Mouse (Mus musculus) macrophage (primary cell): ENCODE results near the gene Parp1. TPM values are rescaled to one million over a fixed set of nuclear protein-coding genes. Genes with fewer than 3 reads are reported as not detected.

Experiments
- H3K27ac ChIP-seq: fragments of 350-480 bp; formaldehyde crosslinking; 2 replicates; pipeline ENCODE4 v1.9.0; 2021
- H3K36me3 ChIP-seq: fragments of 350-480 bp; formaldehyde crosslinking; 2 replicates; pipeline ENCODE4 v1.9.0; 2021; ENCODE audit errors: inconsistent target
- H3K4me3 ChIP-seq: fragments of 350-480 bp; formaldehyde crosslinking; 2 replicates; pipeline ENCODE4 v1.9.0; 2021; ENCODE audit errors: inconsistent target
- H3K79me2 ChIP-seq: fragments of 350-480 bp; formaldehyde crosslinking; 2 replicates; pipeline ENCODE4 v1.9.0; 2021; ENCODE audit errors: inconsistent target
- WGBS: methylation state at CpG from one replicate; pipeline ENCODE4 v1.1.7; 2026; ENCODE audit warnings: inconsistent platforms; ENCODE audit not compliant: missing documents; 5-methylcytosine and 5-hydroxymethylcytosine counted together
- polyA plus RNA-seq: library from polyadenylated mRNA; stranded (reverse); fragments of 250-400 nt; gene quantifications from 3 replicates; pipeline ENCODE4 v1.2.4, GENCODE M21; 2018; ENCODE audit warnings: inconsistent platforms
- total RNA-seq, 78 experiments: library from RNA; depleted of rRNA; stranded (reverse); fragments of 250-400 nt; gene quantifications; 1 replicate in 9 of 78; 2 replicates in 24 of 78; 3 replicates in 43 of 78; 4 replicates in 2 of 78; pipeline ENCODE4 v1.2.4; 2018; ENCODE audit warnings: inconsistent platforms in 56 of 78

Gene Parp1
- total RNA-seq (2018; cell fraction: chromatin; rRNA removed): 100 to 1,000 TPM in 8 of 26 experiments, 10 to 100 TPM in 18; 13.0 to 151 (median 59.1) TPM
- 10 to 100 TPM; 45.6 to 81.5 (median 63.4) TPM for total RNA-seq (2018; cell fraction: cytosol; rRNA removed)
- total RNA-seq (2018; cell fraction: nucleus; rRNA removed): 100 to 1,000 TPM in 1 of 26 experiments, 10 to 100 TPM in 25; 22.6 to 124 (median 45.1) TPM
- polyA plus RNA-seq: 56.6 to 110 TPM (median 59.5 TPM) in 3 replicates

DNA sequence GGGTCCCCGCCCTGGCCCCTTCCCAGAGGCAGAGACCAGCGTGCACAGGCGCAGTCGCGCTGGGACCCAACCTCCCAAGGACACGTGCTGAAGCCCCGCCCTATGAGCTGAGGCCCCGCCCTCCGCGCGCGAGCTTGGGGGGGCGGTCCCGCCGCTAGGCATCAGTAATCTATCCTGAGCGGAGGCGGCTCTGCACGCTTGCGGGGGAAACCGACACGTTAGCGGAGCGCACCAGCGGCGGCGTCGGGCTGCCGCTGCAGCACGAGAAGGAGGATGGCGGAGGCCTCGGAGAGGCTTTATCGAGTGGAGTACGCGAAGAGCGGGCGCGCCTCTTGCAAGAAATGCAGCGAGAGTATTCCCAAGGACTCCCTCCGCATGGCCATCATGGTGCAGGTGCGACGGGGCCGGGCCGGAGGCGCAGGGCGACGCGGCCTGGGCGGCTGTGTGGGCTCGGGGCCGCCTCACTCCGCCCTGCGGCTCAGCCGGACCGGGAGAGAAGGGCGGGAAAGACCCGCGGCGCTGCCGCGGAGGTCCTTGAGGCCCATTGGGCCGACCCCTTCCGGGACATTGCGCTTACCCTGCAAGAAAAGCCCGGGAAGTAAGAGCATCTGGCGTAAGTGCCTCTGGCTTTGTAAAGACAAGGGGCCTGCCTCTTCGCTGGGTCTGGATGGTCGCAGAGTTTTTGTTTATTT is at the start of gene Parp1:
TSS of gene Parp1 (plus strand) at position 164 of the 692 bp plus-strand sequence.
- WGBS: 2% methylated on average over 65 of the region's 67 CpGs
- peak within 1 kb of the TSS; percentile 83 for H3K4me3 ChIP-seq
- H3K27ac ChIP-seq: peak within 1 kb of the TSS; percentile 57
- peaks cover 8% of the 10 kb centered on the region; the same call in 1 of the 2 replicates for H3K36me3 ChIP-seq
- peaks cover 48% of the 10 kb centered on the region for H3K79me2 ChIP-seq

DNA sequence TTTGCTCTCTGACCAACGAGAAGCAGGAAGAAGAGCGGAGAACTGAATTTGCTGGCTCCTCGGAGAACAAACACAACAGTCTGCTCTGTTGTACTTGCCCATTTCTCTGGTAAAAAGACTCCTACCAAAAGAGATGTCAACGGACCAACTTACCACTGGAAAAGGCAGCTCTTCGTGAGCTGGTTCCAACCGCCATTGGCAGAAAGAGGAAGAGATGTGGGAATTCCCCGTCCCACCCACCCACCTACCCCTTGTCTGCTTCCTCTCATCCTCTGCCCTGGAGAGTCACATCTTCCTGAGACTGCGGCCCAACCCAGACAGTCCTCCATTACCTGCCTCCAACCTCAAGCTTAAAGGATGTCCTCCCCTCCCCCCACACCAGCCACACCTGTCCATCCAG is 49.2 kb upstream of the Parp1 start:
- Histone ChIP-seq H3K36me3 (no peaks in the 10 kb centered on the region), H3K4me3 (no peak overlapping the region), H3K27ac (no peak overlapping the region), H3K79me2 (no peaks in the 10 kb centered on the region)
- 34% methylated on average over 8 of the region's 8 CpGs for WGBS

DNA sequence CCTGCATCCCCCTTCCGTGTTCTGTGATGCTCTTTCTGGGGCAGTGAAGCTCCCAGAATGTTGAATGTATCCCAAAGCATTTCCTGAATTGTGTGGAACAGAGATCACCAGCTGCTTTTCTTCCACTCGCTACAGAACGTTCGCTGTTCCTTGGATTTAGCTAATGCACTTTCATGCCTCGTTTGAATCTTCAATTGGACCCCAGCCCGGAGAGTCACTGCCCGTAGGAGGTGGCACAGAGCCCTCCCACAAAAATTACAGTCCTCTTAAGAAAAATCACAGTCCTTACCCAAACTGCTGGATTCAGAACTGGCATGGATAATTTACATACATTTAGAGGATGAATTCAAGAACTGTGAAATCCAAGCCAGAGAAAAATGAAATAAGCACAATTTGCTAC is 48.5 kb upstream of the Parp1 start:
- WGBS: 99% methylated on average over 7 of the region's 7 CpGs
- Histone ChIP-seq H3K36me3 (no peaks in the 10 kb centered on the region), H3K4me3 (no peak overlapping the region), H3K79me2 (no peaks in the 10 kb centered on the region), H3K27ac (no peak overlapping the region)

DNA sequence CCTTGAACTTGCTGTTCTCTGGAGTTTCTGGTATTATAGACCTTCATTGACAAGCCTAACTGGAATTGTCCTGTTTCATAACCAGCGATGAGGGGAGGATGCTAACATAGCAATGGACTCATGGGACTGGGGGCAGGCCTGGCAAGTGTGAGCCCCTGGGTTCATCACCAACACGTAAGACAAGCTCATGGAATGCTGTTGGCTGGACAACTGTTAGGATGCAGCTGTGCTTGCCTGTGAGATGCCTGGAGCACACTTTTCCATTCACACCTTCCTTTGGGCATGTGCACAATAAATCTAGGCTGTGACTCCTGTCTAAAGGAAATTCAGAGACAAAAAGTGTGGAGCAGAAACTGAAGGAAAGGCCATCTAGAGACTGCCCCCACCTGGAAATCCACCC is 45.4 kb upstream of the Parp1 start:
- H3K36me3 ChIP-seq: no peaks in the 10 kb centered on the region
- 92% methylated on average over 2 of the region's 2 CpGs for WGBS
- no peak overlapping the region for H3K4me3 ChIP-seq
- H3K27ac ChIP-seq: no peak overlapping the region
- H3K79me2 ChIP-seq: no peaks in the 10 kb centered on the region

DNA sequence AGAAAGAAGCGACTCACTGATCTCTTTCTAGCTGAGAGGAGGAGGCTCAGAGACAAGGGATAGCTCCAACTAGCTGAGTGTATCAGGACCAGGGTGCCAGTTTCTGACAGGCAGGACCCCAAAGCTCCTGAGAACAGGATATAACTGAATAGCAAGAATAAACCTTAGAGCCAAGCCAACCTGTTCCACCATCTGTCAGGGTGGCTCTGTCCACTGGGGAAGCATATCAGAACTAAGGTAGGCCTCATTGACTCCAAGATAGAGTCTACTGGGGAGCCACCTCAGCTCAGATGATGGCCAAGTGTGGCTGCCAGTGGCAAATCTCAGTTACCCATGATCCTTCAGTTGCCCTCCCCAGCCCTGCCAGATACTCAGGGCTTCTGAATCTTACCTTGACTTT is 43.4 kb upstream of the Parp1 start:
- Histone ChIP-seq H3K27ac (no peak overlapping the region), H3K36me3 (no peaks in the 10 kb centered on the region), H3K4me3 (no peak overlapping the region), H3K79me2 (no peaks in the 10 kb centered on the region)
- 100% methylated on average over 1 of the region's 1 CpGs for WGBS

DNA sequence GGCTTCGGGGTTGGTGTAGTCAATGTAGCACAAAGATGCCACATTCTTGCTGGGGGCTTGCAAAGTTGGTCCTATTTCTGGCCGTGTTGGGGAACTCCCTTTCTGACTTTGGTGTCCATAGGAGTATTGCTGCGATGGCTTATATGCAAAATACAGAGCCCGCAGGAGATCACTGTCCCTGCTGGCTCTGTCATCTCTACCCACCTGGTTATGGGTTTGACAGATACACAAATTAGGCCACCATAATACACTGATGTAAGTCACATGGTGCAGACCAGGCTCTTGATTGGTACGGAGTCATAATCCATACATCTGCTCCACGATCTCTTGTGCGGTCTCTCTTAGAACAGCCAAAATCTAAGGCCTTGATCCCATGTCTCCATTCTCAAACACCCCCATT is 38.9 kb upstream of the Parp1 start:
- Histone ChIP-seq H3K4me3 (no peak overlapping the region), H3K27ac (no peak overlapping the region)
- WGBS: 94% methylated on average over 7 of the region's 7 CpGs

DNA sequence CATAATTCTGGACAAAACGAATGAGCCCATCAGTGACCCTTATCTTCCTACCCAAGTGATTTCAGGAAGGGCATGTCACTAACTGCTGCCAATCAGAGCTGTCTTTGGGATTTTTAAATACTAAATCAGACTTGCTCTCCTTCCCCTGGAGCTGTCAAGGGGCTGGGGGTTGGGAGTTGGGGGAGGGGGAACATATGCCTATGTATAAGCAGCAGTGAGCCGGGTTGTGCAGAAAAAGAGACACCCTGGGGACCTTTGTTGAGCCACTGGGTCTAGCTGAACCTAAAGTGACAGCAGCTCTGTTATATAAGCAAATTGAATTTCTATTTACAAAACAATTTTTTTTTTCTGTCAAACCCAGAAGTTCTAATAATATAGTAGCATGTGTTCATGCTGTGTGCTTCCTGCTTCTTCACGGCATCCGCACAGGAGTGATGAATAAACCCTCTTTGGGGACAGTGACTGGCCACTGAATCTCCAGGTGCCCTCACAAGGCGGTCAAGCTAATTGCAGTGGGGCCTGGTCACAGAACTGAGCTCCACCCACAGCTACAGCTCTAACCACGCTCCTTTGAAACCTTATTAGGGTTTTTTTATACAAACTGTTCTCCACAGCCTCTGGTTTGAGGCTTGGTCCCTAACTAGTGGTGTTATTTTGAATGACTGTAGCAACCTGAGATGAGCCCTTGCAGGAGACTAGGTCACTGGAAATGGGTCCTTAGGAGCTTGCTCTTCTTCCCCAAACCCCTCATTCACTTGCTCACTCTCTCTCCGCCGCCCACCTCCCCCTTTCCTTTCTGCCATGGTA is 38.1 kb upstream of the Parp1 start:
- H3K4me3 ChIP-seq: no peak overlapping the region
- WGBS: 78% methylated on average over 8 of the region's 8 CpGs
- H3K27ac ChIP-seq: no peak overlapping the region
- no peaks in the 10 kb centered on the region for H3K36me3 ChIP-seq
- no peaks in the 10 kb centered on the region for H3K79me2 ChIP-seq

More for the DNA sequence above, 38.9 kb upstream of the Parp1 start:
- Histone ChIP-seq H3K79me2 (no peaks in the 10 kb centered on the region), H3K36me3 (no peaks in the 10 kb centered on the region)

DNA sequence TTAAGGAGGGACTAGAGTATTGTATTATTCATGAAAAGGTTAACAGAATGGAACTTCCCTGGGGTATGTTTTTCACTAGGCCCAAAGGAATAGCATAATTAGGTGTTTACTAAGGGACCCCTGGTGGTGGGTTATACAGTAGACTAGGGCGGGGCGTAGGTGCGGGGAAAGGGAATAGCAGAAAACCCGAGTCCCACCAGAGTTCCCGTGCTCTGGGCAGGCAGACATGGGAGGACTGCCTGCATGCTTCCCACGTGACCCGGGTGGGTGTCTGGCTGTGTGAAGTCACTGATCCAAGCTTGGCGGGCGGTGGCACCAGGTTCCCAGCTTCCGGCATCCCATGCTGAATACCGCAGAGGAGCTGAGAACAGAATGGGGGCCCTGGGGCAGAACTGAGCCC is 36.1 kb upstream of the Parp1 start:
- no peak overlapping the region for H3K4me3 ChIP-seq
- no peak overlapping the region for H3K27ac ChIP-seq
- H3K36me3 ChIP-seq: no peaks in the 10 kb centered on the region
- H3K79me2 ChIP-seq: no peaks in the 10 kb centered on the region
- 99% methylated on average over 11 of the region's 11 CpGs for WGBS

DNA sequence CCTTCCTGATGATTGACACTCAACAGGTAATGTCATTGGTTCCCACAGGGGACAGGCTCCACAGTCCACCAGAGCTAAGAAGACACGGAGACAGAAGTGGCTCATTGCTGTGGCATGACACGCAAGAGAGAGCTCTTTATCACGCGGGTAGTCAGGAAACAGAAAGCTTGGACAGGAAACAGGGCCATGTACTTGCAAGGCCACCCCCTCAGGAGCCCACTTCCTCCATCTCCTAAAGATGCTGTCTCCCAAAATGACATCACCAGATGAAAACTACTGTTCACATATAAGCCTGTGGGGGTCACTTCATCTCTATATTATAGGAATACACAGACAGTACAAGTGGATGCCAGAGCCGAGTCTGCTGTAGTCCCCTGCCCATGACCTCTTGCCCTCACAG is 32.0 kb upstream of the Parp1 start:
- 8% methylated on average over 5 of the region's 5 CpGs for whole genome bisulfite sequencing
- H3K79me2 ChIP-seq: no peaks in the 10 kb centered on the region
- H3K27ac ChIP-seq: no peak overlapping the region
- H3K4me3 ChIP-seq: no peak overlapping the region
- no peaks in the 10 kb centered on the region for H3K36me3 ChIP-seq

- H3K27ac ChIP-seq: no peak overlapping the region
- H3K4me3 ChIP-seq: no peak overlapping the region
- no peaks in the 10 kb centered on the region for H3K79me2 ChIP-seq
- H3K36me3 ChIP-seq: no peaks in the 10 kb centered on the region
- WGBS: 48% methylated on average over 2 of the region's 2 CpGs
Measured at GRCm38 (mm10) chr1:180541251-180541650, 27.5 kb upstream of the Parp1 start.

DNA sequence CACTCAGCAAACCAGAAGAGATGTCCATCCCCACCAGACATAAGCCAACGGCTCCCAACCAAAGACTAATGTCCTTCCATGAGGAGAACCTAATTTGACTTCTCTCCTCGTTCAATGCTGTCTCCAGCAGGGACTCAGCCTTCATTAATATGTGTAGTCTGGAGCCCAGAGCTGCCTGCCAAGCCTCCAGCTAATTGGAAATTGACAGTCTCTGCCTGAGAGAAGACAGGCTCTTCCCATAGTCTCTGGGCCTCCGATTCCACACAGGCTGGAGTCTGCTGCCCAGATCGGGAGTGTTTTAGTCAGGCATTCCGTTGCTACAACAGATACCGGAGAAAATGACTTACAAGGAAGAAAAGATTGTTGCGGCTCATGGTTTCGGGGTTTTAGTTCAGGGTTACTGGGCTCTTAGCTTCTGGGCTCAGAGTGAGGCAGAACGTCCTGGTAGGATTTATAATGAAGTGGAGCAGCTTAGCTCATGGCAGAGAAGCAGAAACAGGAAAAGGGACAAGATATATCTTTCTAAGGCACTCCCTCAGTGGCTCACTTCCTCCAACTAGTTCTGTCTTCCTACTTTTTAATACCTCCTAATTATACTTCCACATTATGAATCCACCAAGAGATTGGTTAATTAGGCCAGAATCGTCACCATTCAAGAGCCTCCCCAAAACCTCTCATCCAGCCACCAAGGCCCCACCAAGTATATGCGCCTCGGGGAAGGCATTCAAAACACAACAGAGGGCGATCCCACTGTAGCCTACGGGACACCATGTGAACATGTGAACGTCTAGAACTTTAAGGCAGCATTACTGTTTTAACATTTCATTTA is 26.6 kb upstream of the Parp1 start:
- no peaks in the 10 kb centered on the region for H3K79me2 ChIP-seq
- no peak overlapping the region for H3K27ac ChIP-seq
- 83% methylated on average over 15 of the region's 15 CpGs for WGBS
- no peak overlapping the region for H3K4me3 ChIP-seq
- H3K36me3 ChIP-seq: no peaks in the 10 kb centered on the region

DNA sequence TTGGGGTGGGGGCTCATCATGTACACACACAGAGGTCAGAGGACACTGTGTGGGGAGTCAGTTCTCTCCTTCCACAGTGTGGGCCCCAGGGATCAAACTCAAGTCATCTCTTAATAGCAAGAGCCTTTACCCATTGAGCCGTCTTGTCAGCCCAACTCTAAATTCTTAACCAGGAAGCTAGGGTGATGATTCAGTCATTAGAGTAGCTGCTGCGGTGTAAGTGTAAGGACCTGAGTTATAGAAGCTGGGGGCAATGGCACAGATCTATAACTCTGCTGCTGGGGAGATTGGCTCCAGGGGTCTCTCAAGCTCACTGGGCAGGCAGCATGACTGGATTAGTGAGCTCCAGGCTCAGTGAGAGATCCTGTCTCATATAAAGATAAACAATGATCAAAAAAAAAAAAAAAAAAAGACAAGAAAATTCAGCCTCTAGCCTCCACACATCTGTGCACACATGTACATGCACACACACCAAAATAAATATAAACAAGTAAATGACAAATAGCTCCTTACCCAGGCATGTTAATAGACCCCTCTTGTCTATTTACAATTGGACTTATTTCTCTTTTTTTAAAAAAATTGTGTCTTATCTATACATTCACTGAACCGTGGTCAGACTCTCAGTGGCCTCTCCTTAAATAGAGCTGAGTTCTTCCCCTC is 25.9 kb upstream of the Parp1 start:
- H3K79me2 ChIP-seq: no peaks in the 10 kb centered on the region
- no peaks in the 10 kb centered on the region for H3K36me3 ChIP-seq
- H3K27ac ChIP-seq: no peak overlapping the region
- WGBS: 91% methylated on average over 3 of the region's 3 CpGs
- H3K4me3 ChIP-seq: no peak overlapping the region

GRCm38 (mm10) chr1:180545918-180546545 is 22.7 kb upstream of the Parp1 start:
- Histone ChIP-seq H3K27ac (no peak overlapping the region), H3K36me3 (no peaks in the 10 kb centered on the region), H3K79me2 (no peaks in the 10 kb centered on the region), H3K4me3 (no peak overlapping the region)
- 43% methylated on average over 4 of the region's 4 CpGs for WGBS
